Mouse (Mus musculus): ENCODE results near the gene Grik4.

GRCm38 (mm10) chr9:42627146-42627545 lies 317.1 kb downstream of the Grik4 start:
- TF ChIP-seq POLR2A (IDR thresholded peaks at IDR 0.05; ENCODE audit: control insufficient read depth, low read depth, low read length): no peak
- no peak for TF ChIP-seq CTCF (IDR thresholded peaks at IDR 0.05; ENCODE audit: control insufficient read depth, insufficient read depth, insufficient replicate concordance, low read depth, low read length)
